ENCODE assay signal across 2 mouse cellular contexts in genomic region chr11:5595381-5595791, GRCm38 (mm10).
TF ChIP-seq lines count a peak whose summit lies in the region.

No protein-coding gene starts in this region.

TF ChIP-seq in CH12.LX, 34 proteins besides CTCF, POLR2A, EP300 and RAD21 (continued from another document):
- no peak for TF ChIP-seq USF2 (conservative IDR thresholded peaks at IDR 0.05; ENCODE audit: low read depth, low read length)
- no peak for TF ChIP-seq HCFC1 (IDR thresholded peaks at IDR 0.05; ENCODE audit: low read depth, low read length)
- no peak for TF ChIP-seq ZMIZ1 (IDR thresholded peaks at IDR 0.05; ENCODE audit: low read depth, low read length)

TF ChIP-seq in MEL, 35 proteins besides CTCF, POLR2A, EP300 and RAD21 (continued from another document):
- no peak for TF ChIP-seq BHLHE40 (IDR thresholded peaks at IDR 0.05; ENCODE audit: borderline replicate concordance, low read depth, low read length)
- TF ChIP-seq MYB (IDR thresholded peaks at IDR 0.05; ENCODE audit: low read depth, low read length): no peak; the same call in 1 of the 2 replicates
- TF ChIP-seq CHD2 (IDR thresholded peaks at IDR 0.05; ENCODE audit: low read length): no peak
- TF ChIP-seq GATA1 (IDR thresholded peaks at IDR 0.05; ENCODE audit: low read depth, low read length): peak; percentile 95
- TF ChIP-seq USF2 (IDR thresholded peaks at IDR 0.05; ENCODE audit: borderline replicate concordance in 1 of 2, insufficient read depth in 1 of 2, low read depth in 1 of 2, low read length in 2 of 2): no peak; a peak in 1 of 4 replicates
- TF ChIP-seq RCOR1 (IDR thresholded peaks at IDR 0.05; ENCODE audit: low read depth, low read length): peak; percentile 38; the same call in 1 of the 2 replicates
- TF ChIP-seq HCFC1 (IDR thresholded peaks at IDR 0.05; ENCODE audit: low read depth, low read length): no peak
- TF ChIP-seq POLR2AphosphoS2 (IDR thresholded peaks at IDR 0.05; ENCODE audit: low read length): no peak
- TF ChIP-seq SMC3 (IDR thresholded peaks at IDR 0.05; ENCODE audit: low read depth, low read length): no peak
- no peak for TF ChIP-seq MEF2A (IDR thresholded peaks at IDR 0.05; ENCODE audit: extremely low read depth, insufficient replicate concordance, low read depth, low read length, poor library complexity, severe bottlenecking)
- no peak for TF ChIP-seq ZKSCAN1 (IDR thresholded peaks at IDR 0.05; ENCODE audit: low read depth, low read length)
- TF ChIP-seq SIN3A (IDR thresholded peaks at IDR 0.05; ENCODE audit: low read length): peak; percentile 53; the same call in 1 of the 2 replicates
- TF ChIP-seq ELF1 (IDR thresholded peaks at IDR 0.05; ENCODE audit: low read depth, low read length): no peak
- TF ChIP-seq KAT2A (conservative IDR thresholded peaks at IDR 0.05; ENCODE audit: low read depth, low read length): no peak
- no peak for TF ChIP-seq CHD1 (IDR thresholded peaks at IDR 0.05; ENCODE audit: low read depth, low read length)
- TF ChIP-seq ZNF384 (IDR thresholded peaks at IDR 0.05; ENCODE audit: low read depth, low read length): peak; percentile 97
- TF ChIP-seq TBP (IDR thresholded peaks at IDR 0.05; ENCODE audit: low read depth, low read length): no peak
- no peak for TF ChIP-seq MAFK (IDR thresholded peaks at IDR 0.05; ENCODE audit: borderline replicate concordance, low read depth, low read length)
- TF ChIP-seq NELFE (IDR thresholded peaks at IDR 0.05; ENCODE audit: low read depth, low read length): no peak
- TF ChIP-seq USF1 (IDR thresholded peaks at IDR 0.05; ENCODE audit: low read depth, low read length): peak; percentile 55
- TF ChIP-seq ZC3H11A (IDR thresholded peaks at IDR 0.05; ENCODE audit: low read depth, low read length): no peak
- TF ChIP-seq TCF12 (IDR thresholded peaks at IDR 0.05; ENCODE audit: low read depth, low read length): peak; percentile 93
- no peak for TF ChIP-seq UBTF (IDR thresholded peaks at IDR 0.05; ENCODE audit: borderline replicate concordance, insufficient read depth, low read depth, low read length)
- TF ChIP-seq NRF1 (IDR thresholded peaks at IDR 0.05; ENCODE audit: insufficient read depth, low read depth, low read length, poor library complexity, severe bottlenecking): no peak
- TF ChIP-seq MXI1 (IDR thresholded peaks at IDR 0.05; ENCODE audit: low read depth, low read length): no peak
- TF ChIP-seq ETS1 (IDR thresholded peaks at IDR 0.05; ENCODE audit: low read depth, low read length): peak; percentile 70; the same call in 1 of the 2 replicates
- TF ChIP-seq MAX (IDR thresholded peaks at IDR 0.05; ENCODE audit: low read length): no peak
- TF ChIP-seq TAL1 (IDR thresholded peaks at IDR 0.05; ENCODE audit: low read length): peak; percentile 79
- TF ChIP-seq POLR2AphosphoS5 (IDR thresholded peaks at IDR 0.05; ENCODE audit: borderline replicate concordance, low read depth, low read length): no peak
- no peak for TF ChIP-seq JUND (IDR thresholded peaks at IDR 0.05; ENCODE audit: low read depth, low read length)
- no peak for TF ChIP-seq ZMIZ1 (IDR thresholded peaks at IDR 0.05; ENCODE audit: low read depth, low read length)
- TF ChIP-seq E2F4 (IDR thresholded peaks at IDR 0.05; ENCODE audit: borderline replicate concordance, low read depth, low read length): no peak
